Mouse (Mus musculus): ENCODE measurements around the gene A4gnt. TPM values are rescaled to one million over a fixed set of nuclear protein-coding genes. Genes with fewer than 3 reads are reported as not detected.

Gene A4gnt
- polyA plus RNA-seq, 1 experiment from 2014 or later, result not detected

Other genes with a start within 250 kb of the A4gnt start
- gene Mras, start 175.1 kb upstream of the A4gnt start, polyA plus RNA-seq (2015; fragmentation: Nextera tagmentation; extraction: Ambion mirVana), result 3.3 and 3.8 TPM in 2 replicates
- gene Nme9, start 161.0 kb upstream of the A4gnt start, polyA plus RNA-seq (2015; fragmentation: Nextera tagmentation; extraction: Ambion mirVana), result not detected in 2 replicates
- 8.3 and 8.9 TPM in 2 replicates for gene Armc8, start 43.6 kb upstream of the A4gnt start, polyA plus RNA-seq (2015; fragmentation: Nextera tagmentation; extraction: Ambion mirVana)
- gene Dbr1, start 36.7 kb upstream of the A4gnt start, polyA plus RNA-seq (2015; fragmentation: Nextera tagmentation; extraction: Ambion mirVana), result 13.9 and 15.8 TPM in 2 replicates
- gene Dzip1l, start 17.0 kb downstream of the A4gnt start, polyA plus RNA-seq (2015; fragmentation: Nextera tagmentation; extraction: Ambion mirVana), result 0.54 and 0.71 TPM in 2 replicates
- 0.17 TPM in 1 of 2 replicates, not detected in the other for gene Cldn18, start 104.8 kb downstream of the A4gnt start, polyA plus RNA-seq (2015; fragmentation: Nextera tagmentation; extraction: Ambion mirVana)

Measured in liver, embryonic 16.5 days (tissue).